Mouse (Mus musculus): ENCODE measurements around the gene Gnl2. TPM values are rescaled to one million over a fixed set of nuclear protein-coding genes. Genes with fewer than 3 reads are reported as not detected.

Gnl2 gene
- polyA plus RNA-seq, 1 experiment from 2014 or later = 88.5 TPM

DNA sequence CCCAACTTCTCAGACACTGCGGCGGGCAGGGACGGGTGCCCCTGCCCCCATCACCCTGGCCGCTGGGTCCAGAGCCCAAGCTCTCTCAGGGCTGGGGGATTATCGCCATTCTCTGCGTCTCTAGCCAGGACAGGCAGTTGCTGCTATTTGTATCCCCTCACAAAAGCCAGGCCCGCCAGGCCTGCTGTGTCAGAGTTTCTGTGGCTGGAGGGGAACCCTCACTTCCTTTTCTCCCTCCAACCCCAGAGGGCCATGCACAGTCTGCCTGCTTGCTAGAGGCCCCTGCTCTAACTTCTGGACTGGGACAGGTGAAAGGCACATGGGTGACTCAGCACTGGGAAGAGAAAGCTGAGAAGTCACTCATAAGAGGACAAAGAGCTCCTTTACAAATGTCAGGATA is 26.1 kb upstream of the Gnl2 start:
- H3K27ac ChIP-seq (ENCODE audit: low read depth, low read length) = no peak overlapping the region
- ATAC-seq (ENCODE audit: insufficient read depth, low FRiP score, low TSS enrichment) (no peak), DNase-seq (ENCODE audit: low spot score) (no peak)
- peaks cover 12% of the 10 kb centered on the region for H3K4me1 ChIP-seq (ENCODE audit: control insufficient read depth, insufficient read depth, low read length)
- no peak overlapping the region for H3K4me3 ChIP-seq (ENCODE audit: low read depth, low read length)
- peak overlapping the region; percentile 32 for H3K4me2 ChIP-seq (ENCODE audit: low read depth)
- WGBS = 2% methylated on average over 7 of the region's 7 CpGs
- no peaks in the 10 kb centered on the region for H3K36me3 ChIP-seq (ENCODE audit: control insufficient read depth, insufficient read depth, low read length)
- H3K9ac ChIP-seq (ENCODE audit: low read length) = no peak overlapping the region; the same call in 1 of the 2 replicates
- peaks cover 56% of the 10 kb centered on the region for H3K27me3 ChIP-seq (ENCODE audit: control insufficient read depth, insufficient read depth, low read length)
- H3K9me3 ChIP-seq (ENCODE audit: control insufficient read depth, low read length) = no peaks in the 10 kb centered on the region

DNA sequence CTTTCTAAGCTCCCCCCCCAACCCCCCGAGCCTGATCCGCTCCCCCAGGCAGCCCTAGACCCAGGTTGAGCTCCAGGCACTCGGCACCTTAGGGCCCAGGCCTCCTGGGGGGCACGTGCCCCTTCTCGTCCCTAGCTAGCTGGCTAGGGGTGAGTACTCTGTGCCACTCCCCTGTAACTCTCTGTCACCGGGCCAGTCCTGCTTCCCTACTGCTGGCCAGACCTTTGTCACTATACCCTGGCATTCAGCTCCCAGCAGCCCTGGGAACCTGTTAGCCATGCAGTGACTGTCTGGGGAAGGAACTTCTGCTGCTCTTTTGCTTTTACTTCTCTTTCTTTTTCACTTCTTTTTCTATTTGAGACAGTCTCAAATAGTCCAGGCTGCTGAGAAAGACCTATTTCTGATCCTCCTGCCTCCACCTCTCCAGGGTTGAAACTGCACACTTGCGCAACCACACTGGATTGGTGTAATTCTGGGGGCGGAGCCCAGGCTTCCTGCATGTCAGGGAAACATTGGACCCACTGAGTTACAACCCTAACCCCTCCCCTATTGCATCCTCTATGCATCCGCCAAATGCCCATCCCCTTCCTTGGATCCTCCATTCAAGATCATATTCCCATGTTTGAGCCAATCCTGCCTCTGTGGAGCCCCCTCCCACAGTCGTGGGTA is 18.8 kb upstream of the Gnl2 start:
- Histone ChIP-seq H3K4me1 (ENCODE audit: control insufficient read depth, insufficient read depth, low read length) (no peaks in the 10 kb centered on the region), H3K27me3 (ENCODE audit: control insufficient read depth, insufficient read depth, low read length) (no peaks in the 10 kb centered on the region), H3K4me3 (ENCODE audit: low read depth, low read length) (no peak overlapping the region), H3K36me3 (ENCODE audit: control insufficient read depth, insufficient read depth, low read length) (no peaks in the 10 kb centered on the region), H3K27ac (ENCODE audit: low read depth, low read length) (no peak overlapping the region), H3K4me2 (ENCODE audit: low read depth) (no peak overlapping the region), H3K9me3 (ENCODE audit: control insufficient read depth, low read length) (no peaks in the 10 kb centered on the region), H3K9ac (ENCODE audit: low read length) (no peak overlapping the region)
- DNase-seq (ENCODE audit: low spot score) (no peak), ATAC-seq (ENCODE audit: insufficient read depth, low FRiP score, low TSS enrichment) (no peak)
- WGBS = 78% methylated on average over 10 of the region's 10 CpGs

DNA sequence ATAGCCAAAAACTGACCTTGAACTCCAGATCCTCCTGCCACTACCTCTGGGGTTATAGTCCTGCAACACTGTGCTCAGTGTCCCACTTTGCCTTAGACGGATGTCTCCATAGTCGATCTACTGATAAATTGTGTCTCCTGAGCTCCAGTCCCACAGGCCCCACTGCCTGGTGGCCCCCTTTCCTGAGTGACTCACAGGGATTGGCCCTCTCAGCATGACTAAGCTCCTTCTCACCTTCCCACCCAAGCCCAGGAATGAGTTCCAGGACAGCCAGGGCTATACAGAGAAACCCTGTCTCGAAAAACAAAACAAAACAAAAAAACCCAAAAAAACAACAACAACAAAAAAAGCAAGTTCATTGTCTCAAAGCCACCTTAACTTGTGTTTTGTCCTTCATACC is 16.8 kb upstream of the Gnl2 start:
- Histone ChIP-seq H3K4me1 (ENCODE audit: control insufficient read depth, insufficient read depth, low read length) (no peaks in the 10 kb centered on the region), H3K9me3 (ENCODE audit: control insufficient read depth, low read length) (no peaks in the 10 kb centered on the region), H3K27me3 (ENCODE audit: control insufficient read depth, insufficient read depth, low read length) (no peaks in the 10 kb centered on the region), H3K27ac (ENCODE audit: low read depth, low read length) (no peak overlapping the region), H3K36me3 (ENCODE audit: control insufficient read depth, insufficient read depth, low read length) (no peaks in the 10 kb centered on the region), H3K9ac (ENCODE audit: low read length) (no peak overlapping the region), H3K4me3 (ENCODE audit: low read depth, low read length) (no peak overlapping the region), H3K4me2 (ENCODE audit: low read depth) (no peak overlapping the region)
- ATAC-seq (ENCODE audit: insufficient read depth, low FRiP score, low TSS enrichment) (no peak), DNase-seq (ENCODE audit: low spot score) (no peak)
- WGBS = 86% methylated on average over 3 of the region's 3 CpGs

DNA sequence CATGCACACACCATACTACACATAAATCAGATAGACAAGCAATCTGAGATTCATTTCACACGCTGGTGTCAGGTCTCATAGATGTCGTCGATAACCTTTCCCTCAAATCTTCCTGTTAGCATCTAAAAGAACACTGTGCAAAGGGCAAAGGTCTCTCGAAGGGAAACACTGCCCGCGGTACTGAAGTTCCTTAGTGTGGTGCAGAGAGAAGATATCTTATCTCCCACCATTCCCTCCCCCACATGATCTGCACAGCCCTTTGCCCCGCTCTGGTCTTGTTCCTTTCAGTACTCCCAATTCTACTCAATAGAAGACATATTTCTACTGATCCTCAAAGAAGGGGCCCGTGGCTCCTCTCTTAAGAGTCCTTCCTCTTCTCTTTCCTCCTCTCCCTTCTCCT is 13.4 kb upstream of the Gnl2 start:
- H3K27ac ChIP-seq (ENCODE audit: low read depth, low read length) = no peak overlapping the region
- ATAC-seq (ENCODE audit: insufficient read depth, low FRiP score, low TSS enrichment) (no peak), DNase-seq (ENCODE audit: low spot score) (no peak)
- 81% methylated on average over 8 of the region's 8 CpGs for WGBS
- no peak overlapping the region for H3K9ac ChIP-seq (ENCODE audit: low read length)
- H3K4me1 ChIP-seq (ENCODE audit: control insufficient read depth, insufficient read depth, low read length) = no peaks in the 10 kb centered on the region
- no peak overlapping the region for H3K4me3 ChIP-seq (ENCODE audit: low read depth, low read length)
- H3K9me3 ChIP-seq (ENCODE audit: control insufficient read depth, low read length) = no peaks in the 10 kb centered on the region
- no peaks in the 10 kb centered on the region; the same call in 1 of the 2 replicates for H3K27me3 ChIP-seq (ENCODE audit: control insufficient read depth, insufficient read depth, low read length)
- no peaks in the 10 kb centered on the region for H3K36me3 ChIP-seq (ENCODE audit: control insufficient read depth, insufficient read depth, low read length)
- H3K4me2 ChIP-seq (ENCODE audit: low read depth) = no peak overlapping the region

DNA sequence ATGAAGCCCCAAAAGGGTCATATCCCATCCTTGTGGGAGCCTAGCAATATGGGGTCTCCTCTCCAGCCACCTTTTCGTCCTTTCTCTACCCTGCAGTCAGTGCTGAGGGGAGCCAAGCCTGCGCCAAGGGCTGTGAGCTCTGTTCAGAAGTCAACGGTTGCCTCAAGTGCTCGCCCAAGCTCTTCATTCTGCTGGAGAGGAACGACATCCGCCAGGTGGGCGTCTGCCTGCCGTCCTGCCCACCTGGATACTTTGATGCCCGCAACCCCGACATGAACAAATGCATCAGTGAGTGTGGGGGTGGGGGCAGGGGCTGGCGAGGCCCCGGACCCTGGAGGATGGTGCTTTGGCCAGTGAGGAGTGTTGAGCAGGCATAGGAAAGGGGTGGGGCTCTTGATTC is 11.5 kb upstream of the Gnl2 start:
- Histone ChIP-seq H3K9me3 (ENCODE audit: control insufficient read depth, low read length) (no peaks in the 10 kb centered on the region), H3K4me3 (ENCODE audit: low read depth, low read length) (no peak overlapping the region), H3K27me3 (ENCODE audit: control insufficient read depth, insufficient read depth, low read length) (peaks cover 2% of the 10 kb centered on the region; the same call in 1 of the 2 replicates), H3K4me2 (ENCODE audit: low read depth) (no peak overlapping the region), H3K27ac (ENCODE audit: low read depth, low read length) (no peak overlapping the region), H3K9ac (ENCODE audit: low read length) (no peak overlapping the region), H3K4me1 (ENCODE audit: control insufficient read depth, insufficient read depth, low read length) (no peaks in the 10 kb centered on the region), H3K36me3 (ENCODE audit: control insufficient read depth, insufficient read depth, low read length) (no peaks in the 10 kb centered on the region)
- ATAC-seq (ENCODE audit: insufficient read depth, low FRiP score, low TSS enrichment) (no peak), DNase-seq (ENCODE audit: low spot score) (no peak)
- WGBS = 40% methylated on average over 12 of the region's 12 CpGs

DNA sequence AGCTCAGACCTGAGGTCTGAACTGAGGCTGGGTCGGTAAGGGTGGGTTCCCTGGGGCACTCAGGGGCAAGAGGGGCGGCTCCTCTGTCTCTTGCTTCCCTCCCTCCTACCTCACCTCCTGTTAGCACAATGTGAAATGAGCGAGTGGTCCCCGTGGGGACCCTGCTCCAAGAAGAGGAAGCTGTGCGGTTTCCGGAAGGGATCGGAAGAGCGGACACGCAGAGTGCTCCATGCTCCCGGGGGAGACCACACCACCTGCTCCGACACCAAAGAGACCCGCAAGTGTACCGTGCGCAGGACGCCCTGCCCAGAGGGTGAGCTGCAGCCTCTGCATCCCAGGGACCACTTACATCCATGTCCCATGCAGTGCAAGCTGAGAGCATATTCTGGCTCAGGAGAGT is 8.9 kb upstream of the Gnl2 start:
- DNase-seq (ENCODE audit: low spot score) = no peak
- ATAC-seq (ENCODE audit: insufficient read depth, low FRiP score, low TSS enrichment) = no peak
- 48% methylated on average over 15 of the region's 15 CpGs for WGBS
- Histone ChIP-seq H3K27me3 (ENCODE audit: control insufficient read depth, insufficient read depth, low read length) (peaks cover 2% of the 10 kb centered on the region; the same call in 1 of the 2 replicates), H3K4me3 (ENCODE audit: low read depth, low read length) (no peak overlapping the region), H3K4me1 (ENCODE audit: control insufficient read depth, insufficient read depth, low read length) (no peaks in the 10 kb centered on the region), H3K9me3 (ENCODE audit: control insufficient read depth, low read length) (no peaks in the 10 kb centered on the region), H3K4me2 (ENCODE audit: low read depth) (no peak overlapping the region), H3K27ac (ENCODE audit: low read depth, low read length) (no peak overlapping the region), H3K36me3 (ENCODE audit: control insufficient read depth, insufficient read depth, low read length) (no peaks in the 10 kb centered on the region), H3K9ac (ENCODE audit: low read length) (no peak overlapping the region; the same call in 1 of the 2 replicates)

DNA sequence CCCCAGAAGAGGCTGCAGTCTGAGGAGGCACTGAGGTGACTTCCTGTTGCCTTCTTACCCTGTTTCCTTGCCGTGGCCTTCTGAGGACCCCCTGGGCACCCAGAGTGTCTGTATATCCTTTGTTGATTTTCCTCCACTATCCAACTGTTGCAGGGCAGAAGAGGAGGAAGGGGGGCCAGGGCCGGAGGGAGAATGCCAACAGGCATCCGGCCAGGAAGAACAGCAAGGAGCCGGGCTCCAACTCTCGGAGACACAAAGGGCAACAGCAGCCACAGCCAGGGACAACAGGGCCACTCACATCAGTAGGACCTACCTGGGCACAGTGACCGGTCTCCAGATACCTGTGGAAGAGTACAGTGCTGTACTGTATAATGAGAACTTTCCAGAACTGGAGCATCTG is 8.2 kb upstream of the Gnl2 start:
- Histone ChIP-seq H3K4me1 (ENCODE audit: control insufficient read depth, insufficient read depth, low read length) (no peaks in the 10 kb centered on the region), H3K4me3 (ENCODE audit: low read depth, low read length) (no peak overlapping the region), H3K27ac (ENCODE audit: low read depth, low read length) (no peak overlapping the region), H3K4me2 (ENCODE audit: low read depth) (no peak overlapping the region), H3K36me3 (ENCODE audit: control insufficient read depth, insufficient read depth, low read length) (no peaks in the 10 kb centered on the region), H3K27me3 (ENCODE audit: control insufficient read depth, insufficient read depth, low read length) (peaks cover 2% of the 10 kb centered on the region; the same call in 1 of the 2 replicates), H3K9me3 (ENCODE audit: control insufficient read depth, low read length) (no peaks in the 10 kb centered on the region), H3K9ac (ENCODE audit: low read length) (no peak overlapping the region)
- DNase-seq (ENCODE audit: low spot score) (no peak), ATAC-seq (ENCODE audit: insufficient read depth, low FRiP score, low TSS enrichment) (no peak)
- 70% methylated on average over 6 of the region's 6 CpGs for WGBS

DNA sequence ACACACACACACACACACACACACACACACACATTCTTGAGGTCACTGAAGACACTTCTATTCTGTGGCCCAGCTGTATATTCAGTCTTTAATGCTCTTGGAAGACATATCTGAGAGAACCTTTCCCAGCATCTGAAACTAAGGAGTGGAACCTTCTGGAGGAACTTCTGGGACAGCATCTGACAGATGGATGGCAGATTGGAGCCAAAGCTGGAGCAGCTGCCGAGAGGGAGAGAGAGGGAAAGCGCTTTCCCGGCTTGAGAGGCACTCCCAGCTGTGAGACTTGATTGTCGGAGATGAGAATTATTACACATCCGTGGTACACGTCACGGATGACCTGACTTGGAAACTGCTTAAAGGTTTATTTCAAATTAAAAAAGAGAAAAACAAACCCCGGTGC is 7.7 kb upstream of the Gnl2 start:
- H3K4me1 ChIP-seq (ENCODE audit: control insufficient read depth, insufficient read depth, low read length) = no peaks in the 10 kb centered on the region
- 63% methylated on average over 8 of the region's 8 CpGs for WGBS

DNA sequence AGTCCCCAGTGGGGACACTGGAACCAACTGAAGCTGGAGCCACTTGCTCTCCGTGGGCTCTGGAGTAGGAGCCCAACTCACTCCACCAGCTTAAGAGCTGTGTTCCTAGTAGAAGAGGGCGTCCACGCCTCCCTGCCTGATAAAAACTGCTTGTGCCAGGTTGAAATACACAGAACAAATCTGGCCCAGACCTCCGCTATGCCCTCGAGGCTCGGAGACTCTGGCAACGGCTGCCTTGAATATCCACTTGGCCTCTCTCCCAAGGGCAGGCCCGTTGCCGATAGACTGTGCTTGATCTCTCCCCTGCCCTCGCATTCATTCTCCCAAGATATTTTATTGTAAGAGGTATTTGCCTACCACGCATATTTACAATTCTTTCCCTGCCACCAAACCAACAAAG is 1.0 kb downstream of the Gnl2 start:
- H3K4me3 ChIP-seq (ENCODE audit: low read depth, low read length) = no peak overlapping the region
- WGBS = 82% methylated on average over 11 of the region's 11 CpGs
- H3K36me3 ChIP-seq (ENCODE audit: control insufficient read depth, insufficient read depth, low read length) = no peaks in the 10 kb centered on the region
- H3K27ac ChIP-seq (ENCODE audit: low read depth, low read length) = no peak overlapping the region
- H3K9me3 ChIP-seq (ENCODE audit: control insufficient read depth, low read length) = no peaks in the 10 kb centered on the region
- H3K27me3 ChIP-seq (ENCODE audit: control insufficient read depth, insufficient read depth, low read length) = no peaks in the 10 kb centered on the region
- H3K4me1 ChIP-seq (ENCODE audit: control insufficient read depth, insufficient read depth, low read length) = no peaks in the 10 kb centered on the region
- no peak overlapping the region for H3K9ac ChIP-seq (ENCODE audit: low read length)
- no peak overlapping the region for H3K4me2 ChIP-seq (ENCODE audit: low read depth)
- ATAC-seq (ENCODE audit: insufficient read depth, low FRiP score, low TSS enrichment) (no peak), DNase-seq (ENCODE audit: low spot score) (no peak)

More for the DNA sequence above, 7.7 kb upstream of the Gnl2 start:
- ATAC-seq (ENCODE audit: insufficient read depth, low FRiP score, low TSS enrichment) (no peak), DNase-seq (ENCODE audit: low spot score) (no peak)
- H3K4me3 ChIP-seq (ENCODE audit: low read depth, low read length) = no peak overlapping the region
- no peak overlapping the region for H3K4me2 ChIP-seq (ENCODE audit: low read depth)
- H3K27me3 ChIP-seq (ENCODE audit: control insufficient read depth, insufficient read depth, low read length) = peaks cover 2% of the 10 kb centered on the region; the same call in 1 of the 2 replicates
- no peaks in the 10 kb centered on the region for H3K9me3 ChIP-seq (ENCODE audit: control insufficient read depth, low read length)
- no peak overlapping the region for H3K9ac ChIP-seq (ENCODE audit: low read length)
- H3K36me3 ChIP-seq (ENCODE audit: control insufficient read depth, insufficient read depth, low read length) = no peaks in the 10 kb centered on the region
- no peak overlapping the region for H3K27ac ChIP-seq (ENCODE audit: low read depth, low read length)

Measured in neural tube, embryonic 11.5 days (tissue).